Mouse (Mus musculus): ENCODE data around the gene Fbxo46. TPM values are rescaled to one million over a fixed set of nuclear protein-coding genes. Genes with fewer than 3 reads are reported as not detected.

Gene Fbxo46
- total and polyA plus RNA-seq, 2 experiments from 2014 or later = 9.9 to 20.6 TPM

GRCm38 (mm10) chr7:19086760-19087159 lies 32.9 kb upstream of the Fbxo46 start:
- 63% methylated on average over 18 of the region's 18 CpGs for WGBS
- Histone ChIP-seq H3K4me1 (ENCODE audit: insufficient read depth, low read length) (no peaks in the 10 kb centered on the region), H3K27ac (ENCODE audit: low read depth, low read length) (no peak overlapping the region), H3K27me3 (ENCODE audit: insufficient read depth, low read length) (no peaks in the 10 kb centered on the region), H3K9ac (replicated peaks; ENCODE audit: low read length, poor library complexity, severe bottlenecking) (no peak overlapping the region), H3K36me3 (ENCODE audit: insufficient read depth, low read length) (peaks cover 35% of the 10 kb centered on the region), H3K4me3 (ENCODE audit: low read depth, low read length) (no peak overlapping the region), H3K9me3 (ENCODE audit: low read length) (no peaks in the 10 kb centered on the region), H3K4me2 (ENCODE audit: low read depth, low read length, poor library complexity, severe bottlenecking) (no peak overlapping the region)
- DNase-seq (ENCODE audit: low spot score) (no peak), ATAC-seq (ENCODE audit: low FRiP score) (no peak)
- no peak for TF ChIP-seq CTCF (IDR thresholded peaks at IDR 0.05)

GRCm38 (mm10) chr7:19088813-19089212 lies 30.8 kb upstream of the Fbxo46 start:
- Histone ChIP-seq H3K9ac (replicated peaks; ENCODE audit: low read length, poor library complexity, severe bottlenecking) (no peak overlapping the region), H3K27ac (ENCODE audit: low read depth, low read length) (no peak overlapping the region), H3K4me1 (ENCODE audit: insufficient read depth, low read length) (no peaks in the 10 kb centered on the region; the same call in 1 of the 2 replicates), H3K4me3 (ENCODE audit: low read depth, low read length) (no peak overlapping the region), H3K9me3 (ENCODE audit: low read length) (no peaks in the 10 kb centered on the region), H3K36me3 (ENCODE audit: insufficient read depth, low read length) (peaks cover 25% of the 10 kb centered on the region), H3K27me3 (ENCODE audit: insufficient read depth, low read length) (no peaks in the 10 kb centered on the region), H3K4me2 (ENCODE audit: low read depth, low read length, poor library complexity, severe bottlenecking) (no peak overlapping the region)
- peak; percentile 74 for TF ChIP-seq CTCF (IDR thresholded peaks at IDR 0.05)
- WGBS = 44% methylated on average over 10 of the region's 10 CpGs
- no peak for ATAC-seq (ENCODE audit: low FRiP score)
- DNase-seq (ENCODE audit: low spot score) = peak; percentile 64

- H3K9me3 ChIP-seq (ENCODE audit: low read length) = no peaks in the 10 kb centered on the region
- TF ChIP-seq CTCF (IDR thresholded peaks at IDR 0.05) = no peak
- DNase-seq (ENCODE audit: low spot score) (no peak), ATAC-seq (ENCODE audit: low FRiP score) (no peak)
- H3K4me3 ChIP-seq (ENCODE audit: low read depth, low read length) = no peak overlapping the region
- 54% methylated on average over 15 of the region's 17 CpGs for WGBS
- H3K36me3 ChIP-seq (ENCODE audit: insufficient read depth, low read length) = peaks cover 25% of the 10 kb centered on the region
- no peak overlapping the region for H3K4me2 ChIP-seq (ENCODE audit: low read depth, low read length, poor library complexity, severe bottlenecking)
- peaks cover 14% of the 10 kb centered on the region for H3K4me1 ChIP-seq (ENCODE audit: insufficient read depth, low read length)
- H3K27ac ChIP-seq (ENCODE audit: low read depth, low read length) = no peak overlapping the region
- H3K9ac ChIP-seq (replicated peaks; ENCODE audit: low read length, poor library complexity, severe bottlenecking) = no peak overlapping the region
- H3K27me3 ChIP-seq (ENCODE audit: insufficient read depth, low read length) = peaks cover 8% of the 10 kb centered on the region
Measured at GRCm38 (mm10) chr7:19091913-19092312, 27.7 kb upstream of the Fbxo46 start.

GRCm38 (mm10) chr7:19092381-19093173 lies 27.1 kb upstream of the Fbxo46 start:
- Histone ChIP-seq H3K4me1 (ENCODE audit: insufficient read depth, low read length) (peaks cover 14% of the 10 kb centered on the region), H3K36me3 (ENCODE audit: insufficient read depth, low read length) (peaks cover 20% of the 10 kb centered on the region), H3K4me2 (ENCODE audit: low read depth, low read length, poor library complexity, severe bottlenecking) (peak overlapping the region; percentile 98; the same call in 1 of the 2 replicates), H3K27me3 (ENCODE audit: insufficient read depth, low read length) (peaks cover 8% of the 10 kb centered on the region), H3K9ac (replicated peaks; ENCODE audit: low read length, poor library complexity, severe bottlenecking) (no peak overlapping the region), H3K9me3 (ENCODE audit: low read length) (no peaks in the 10 kb centered on the region), H3K4me3 (ENCODE audit: low read depth, low read length) (no peak overlapping the region), H3K27ac (ENCODE audit: low read depth, low read length) (no peak overlapping the region)
- DNase-seq (ENCODE audit: low spot score) (peak; percentile 59), ATAC-seq (ENCODE audit: low FRiP score) (no peak; the same call in 1 of the 2 replicates)
- TF ChIP-seq CTCF (IDR thresholded peaks at IDR 0.05) = no peak
- 14% methylated on average over 38 of the region's 38 CpGs for WGBS

- Histone ChIP-seq H3K4me3 (ENCODE audit: low read depth, low read length) (peak overlapping the region; percentile 48; the same call in 1 of the 2 replicates), H3K27me3 (ENCODE audit: insufficient read depth, low read length) (peaks cover 8% of the 10 kb centered on the region), H3K4me1 (ENCODE audit: insufficient read depth, low read length) (peaks cover 14% of the 10 kb centered on the region), H3K9ac (replicated peaks; ENCODE audit: low read length, poor library complexity, severe bottlenecking) (no peak overlapping the region), H3K36me3 (ENCODE audit: insufficient read depth, low read length) (peaks cover 14% of the 10 kb centered on the region), H3K4me2 (ENCODE audit: low read depth, low read length, poor library complexity, severe bottlenecking) (peak overlapping the region; percentile 98), H3K9me3 (ENCODE audit: low read length) (no peaks in the 10 kb centered on the region), H3K27ac (ENCODE audit: low read depth, low read length) (no peak overlapping the region)
- ATAC-seq (ENCODE audit: low FRiP score) (peak; percentile 63), DNase-seq (ENCODE audit: low spot score) (peak; percentile 73)
- TF ChIP-seq CTCF (IDR thresholded peaks at IDR 0.05) = peak; percentile 75
- WGBS = 8% methylated on average over 11 of the region's 15 CpGs
Measured at GRCm38 (mm10) chr7:19093174-19093521, 26.5 kb upstream of the Fbxo46 start.
